Mouse (Mus musculus) lung, embryonic 16.5 days (tissue): Measurements from ENCODE around the gene Cmss1. TPM values are rescaled to one million over a fixed set of nuclear protein-coding genes. Genes with fewer than 3 reads are reported as not detected.

Source experiments
- ATAC-seq: fragments of 200-750 bp; cut with Nextera tagmentation; 2 replicates; pipeline ENCODE4 v1.8.0; 2017; ENCODE audit warnings: low read depth, mild to moderate bottlenecking, moderate library complexity
- H3K27ac ChIP-seq: fragments of 300-500 bp; sonication (generic); 2 replicates; pipeline ENCODE4 v1.5.1; 2014; ENCODE audit warnings: mild to moderate bottlenecking, control low read depth, low read length
- H3K27me3 ChIP-seq: fragments of 300-500 bp; sonication (generic); 2 replicates; pipeline ENCODE4 v1.6.1; 2014; ENCODE audit warnings: low read depth, low read length, mixed read lengths; ENCODE audit not compliant: control insufficient read depth, insufficient read depth
- H3K36me3 ChIP-seq: fragments of 300-500 bp; sonication (generic); 2 replicates; pipeline ENCODE4 v1.6.1; 2014; ENCODE audit warnings: low read length; ENCODE audit not compliant: control insufficient read depth, insufficient read depth
- H3K4me1 ChIP-seq: fragments of 300-500 bp; sonication (generic); replicated peaks from 2 replicates; pipeline ENCODE4 v1.6.1; 2014; ENCODE audit warnings: low read length, mixed read lengths; ENCODE audit not compliant: control insufficient read depth, insufficient read depth
- H3K4me2 ChIP-seq: fragments of 300-500 bp; sonication (generic); 2 replicates; pipeline ENCODE4 v1.6.1; 2014; ENCODE audit warnings: low read depth, low read length, control low read depth
- H3K4me3 ChIP-seq: fragments of 300-500 bp; sonication (generic); 2 replicates; pipeline ENCODE4 v1.5.1; 2014; ENCODE audit warnings: mild to moderate bottlenecking, low read length, control low read depth
- H3K9ac ChIP-seq: fragments of 300-500 bp; sonication (generic); 2 replicates; pipeline ENCODE4 v1.6.1; 2014; ENCODE audit warnings: low read length, control low read depth
- H3K9me3 ChIP-seq: fragments of 300-500 bp; sonication (generic); 2 replicates; pipeline ENCODE4 v1.6.1; 2016; ENCODE audit warnings: low read length; ENCODE audit not compliant: control insufficient read depth
- WGBS: fragments of 180-500 bp; shearing (Covaris S2); extraction: QIAGEN DNeasy Blood & Tissue Kit; methylation state at CpG from one replicate; pipeline ENCODE4 v1.1.7; 2014; 5-methylcytosine and 5-hydroxymethylcytosine counted together
- polyA plus RNA-seq: library from polyadenylated mRNA; unstranded; fragments of >200 nt; fragmentation: Nextera tagmentation; extraction: Ambion mirVana; gene quantifications from 2 replicates; pipeline ENCODE4 v1.2.1, GENCODE M21; 2015

Gene Cmss1
- polyA plus RNA-seq, 1 experiment from 2014 or later, result 48.5 TPM

DNA sequence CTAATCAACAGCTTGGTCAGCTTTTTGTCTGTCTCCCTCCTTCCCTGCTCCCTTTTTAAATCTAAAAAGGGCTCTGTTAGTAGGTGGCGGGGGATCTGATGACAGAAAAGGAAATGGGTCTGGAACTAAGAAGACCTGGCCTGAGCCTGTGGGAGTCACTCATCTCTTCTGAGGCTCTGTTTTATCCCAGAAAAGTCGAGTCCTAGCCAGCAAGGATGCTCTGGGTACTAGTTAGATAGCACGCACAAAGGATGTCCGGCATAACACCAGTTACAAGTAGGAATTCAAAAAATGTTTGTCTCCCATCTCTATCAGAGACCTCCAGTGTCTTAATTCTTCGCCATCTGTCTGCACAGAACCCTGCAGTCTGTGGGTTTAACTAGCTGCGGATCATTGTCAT, 301.2 kb downstream of the Cmss1 start:
- H3K4me1 ChIP-seq, result no peaks in the 10 kb centered on the region
- whole genome bisulfite sequencing, result 69% methylated on average over 6 of the region's 6 CpGs
- H3K4me2 ChIP-seq, result no peak overlapping the region
- ATAC-seq, result no peak
- H3K9ac ChIP-seq, result no peak overlapping the region
- H3K9me3 ChIP-seq, result no peaks in the 10 kb centered on the region
- no peaks in the 10 kb centered on the region for H3K27me3 ChIP-seq
- H3K36me3 ChIP-seq, result no peaks in the 10 kb centered on the region
- H3K27ac ChIP-seq, result no peak overlapping the region
- no peak overlapping the region for H3K4me3 ChIP-seq

GRCm38 (mm10) chr16:57303716-57304115, 302.9 kb downstream of the Cmss1 start:
- no peak for ATAC-seq
- Histone ChIP-seq H3K9ac (no peak overlapping the region), H3K27ac (no peak overlapping the region), H3K4me3 (no peak overlapping the region), H3K9me3 (no peaks in the 10 kb centered on the region), H3K27me3 (no peaks in the 10 kb centered on the region), H3K4me1 (no peaks in the 10 kb centered on the region), H3K4me2 (no peak overlapping the region), H3K36me3 (no peaks in the 10 kb centered on the region)
- 45% methylated on average over 19 of the region's 19 CpGs for WGBS

GRCm38 (mm10) chr16:57302792-57303698, 303.6 kb downstream of the Cmss1 start:
- Histone ChIP-seq H3K4me3 (no peak overlapping the region), H3K27me3 (no peaks in the 10 kb centered on the region), H3K4me2 (no peak overlapping the region), H3K9me3 (no peaks in the 10 kb centered on the region), H3K4me1 (no peaks in the 10 kb centered on the region), H3K36me3 (no peaks in the 10 kb centered on the region), H3K27ac (no peak overlapping the region), H3K9ac (no peak overlapping the region)
- 75% methylated on average over 25 of the region's 25 CpGs for WGBS
- no peak for ATAC-seq

GRCm38 (mm10) chr16:57301512-57302115, 305.1 kb downstream of the Cmss1 start:
- Histone ChIP-seq H3K27me3 (no peaks in the 10 kb centered on the region), H3K27ac (no peak overlapping the region), H3K4me1 (no peaks in the 10 kb centered on the region), H3K36me3 (no peaks in the 10 kb centered on the region), H3K9ac (no peak overlapping the region), H3K9me3 (no peaks in the 10 kb centered on the region), H3K4me2 (no peak overlapping the region), H3K4me3 (no peak overlapping the region)
- 72% methylated on average over 9 of the region's 9 CpGs for WGBS
- no peak for ATAC-seq

DNA sequence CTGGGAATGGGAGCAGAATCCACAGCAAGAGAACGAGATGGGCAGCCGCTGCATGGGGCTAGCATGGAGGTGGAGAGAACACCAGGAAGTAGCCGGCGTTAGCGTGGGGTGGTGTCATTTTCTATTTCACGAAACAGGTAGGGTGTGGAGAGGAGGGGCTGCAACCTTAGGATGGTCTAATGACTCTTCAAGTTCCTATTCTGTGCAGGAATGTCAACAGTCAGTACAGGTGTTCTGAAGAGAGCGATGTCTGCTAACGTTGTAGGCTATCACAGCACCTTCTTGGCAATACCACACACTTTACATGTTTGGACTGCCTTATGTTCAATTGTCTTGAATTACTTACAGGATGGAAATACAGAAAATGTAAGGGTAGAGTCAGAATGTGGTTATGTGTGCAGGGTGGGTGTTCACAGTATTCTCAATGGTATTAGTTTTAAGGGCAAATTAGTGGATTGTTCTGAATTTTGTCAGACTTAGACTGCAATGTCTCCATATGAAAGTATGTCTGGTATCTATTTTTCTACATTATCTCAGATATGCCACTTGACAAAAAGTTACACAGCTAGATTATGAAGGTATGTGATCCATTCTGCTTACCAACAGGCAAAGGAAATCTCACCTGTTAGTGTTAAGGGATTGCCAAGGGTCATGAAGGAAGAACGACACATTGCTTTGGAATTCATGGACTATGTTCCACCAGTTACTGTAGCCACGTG, 311.3 kb downstream of the Cmss1 start:
- no peak for ATAC-seq
- no peaks in the 10 kb centered on the region for H3K4me1 ChIP-seq
- H3K9me3 ChIP-seq, result no peaks in the 10 kb centered on the region
- no peaks in the 10 kb centered on the region for H3K27me3 ChIP-seq
- WGBS, result 68% methylated on average over 10 of the region's 10 CpGs
- no peak overlapping the region for H3K9ac ChIP-seq
- H3K4me3 ChIP-seq, result no peak overlapping the region
- H3K36me3 ChIP-seq, result no peaks in the 10 kb centered on the region
- H3K4me2 ChIP-seq, result no peak overlapping the region
- no peak overlapping the region for H3K27ac ChIP-seq

- H3K36me3 ChIP-seq, result no peaks in the 10 kb centered on the region
- H3K4me3 ChIP-seq, result no peak within 1 kb of the TSS
- H3K9me3 ChIP-seq, result no peaks in the 10 kb centered on the region
- H3K27ac ChIP-seq, result no peak within 1 kb of the TSS
- no peak within 1 kb of the TSS for H3K9ac ChIP-seq
- H3K4me1 ChIP-seq, result no peaks in the 10 kb centered on the region
- no peak for ATAC-seq
- 78% methylated on average over 2 of the region's 2 CpGs for WGBS
- H3K27me3 ChIP-seq, result no peaks in the 10 kb centered on the region
- H3K4me2 ChIP-seq, result no peak within 1 kb of the TSS
Measured at GRCm38 (mm10) chr16:57292765-57293164, 313.9 kb downstream of the Cmss1 start, which contains the start of gene Tmem30c. TSS of gene Tmem30c (minus strand) at chr16:57292865.

DNA sequence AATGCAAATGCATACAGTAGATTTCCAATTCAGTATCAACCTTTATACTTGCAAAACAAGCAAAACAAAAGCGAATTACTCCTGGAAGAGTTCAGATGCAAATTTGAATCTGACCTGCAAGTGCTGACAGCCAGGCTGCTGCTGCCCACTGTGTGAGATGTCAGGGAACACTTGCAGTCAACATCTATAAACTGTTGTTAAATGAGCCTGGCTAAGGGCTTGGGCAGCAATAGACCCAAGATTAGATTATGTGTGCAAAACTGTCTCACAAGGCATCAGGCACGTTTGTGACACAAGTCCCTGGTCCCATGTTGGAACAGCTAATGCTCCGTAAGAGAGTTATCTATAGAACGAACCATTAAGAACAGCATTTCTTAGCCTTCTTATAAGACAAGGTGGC, 314.4 kb downstream of the Cmss1 start:
- Histone ChIP-seq H3K4me2 (no peak overlapping the region), H3K36me3 (no peaks in the 10 kb centered on the region), H3K9ac (no peak overlapping the region), H3K4me3 (no peak overlapping the region), H3K27ac (no peak overlapping the region), H3K27me3 (no peaks in the 10 kb centered on the region), H3K4me1 (no peaks in the 10 kb centered on the region), H3K9me3 (no peaks in the 10 kb centered on the region)
- WGBS, result 47% methylated on average over 4 of the region's 4 CpGs
- no peak for ATAC-seq

DNA sequence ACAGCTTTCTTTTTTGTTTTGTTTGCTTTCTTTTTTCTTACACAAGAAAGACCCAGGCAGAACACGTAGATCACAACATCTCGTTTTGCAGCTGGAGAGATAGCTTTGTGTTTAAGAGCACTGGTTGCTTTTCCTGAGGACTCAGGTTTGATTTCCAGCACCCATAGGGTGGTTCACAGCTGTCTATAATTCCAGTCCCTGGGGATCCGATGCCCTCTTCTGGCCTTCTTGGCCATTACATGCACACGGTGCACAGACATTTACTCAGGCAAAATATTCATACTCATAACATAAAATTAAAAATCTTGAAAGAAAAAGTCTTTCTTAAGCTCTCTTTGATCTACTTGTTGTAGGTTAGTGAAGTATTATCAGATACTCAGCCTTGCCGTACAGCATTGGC, 315.0 kb downstream of the Cmss1 start:
- WGBS, result 91% methylated on average over 5 of the region's 5 CpGs
- H3K9me3 ChIP-seq, result no peaks in the 10 kb centered on the region
- no peak overlapping the region for H3K27ac ChIP-seq
- H3K36me3 ChIP-seq, result no peaks in the 10 kb centered on the region
- no peak overlapping the region for H3K4me3 ChIP-seq
- no peaks in the 10 kb centered on the region for H3K4me1 ChIP-seq
- ATAC-seq, result no peak
- H3K27me3 ChIP-seq, result no peaks in the 10 kb centered on the region
- H3K4me2 ChIP-seq, result no peak overlapping the region
- H3K9ac ChIP-seq, result no peak overlapping the region

GRCm38 (mm10) chr16:57281417-57281816, 325.2 kb downstream of the Cmss1 start:
- H3K4me1 ChIP-seq, result no peaks in the 10 kb centered on the region
- H3K36me3 ChIP-seq, result no peaks in the 10 kb centered on the region
- H3K4me2 ChIP-seq, result no peak overlapping the region
- no peak overlapping the region for H3K9ac ChIP-seq
- WGBS, result 83% methylated on average over 8 of the region's 8 CpGs
- H3K4me3 ChIP-seq, result no peak overlapping the region
- H3K27me3 ChIP-seq, result no peaks in the 10 kb centered on the region
- H3K27ac ChIP-seq, result no peak overlapping the region
- no peak for ATAC-seq
- no peaks in the 10 kb centered on the region for H3K9me3 ChIP-seq
